Mouse (Mus musculus): ENCODE results near the gene Vwa2.

DNA sequence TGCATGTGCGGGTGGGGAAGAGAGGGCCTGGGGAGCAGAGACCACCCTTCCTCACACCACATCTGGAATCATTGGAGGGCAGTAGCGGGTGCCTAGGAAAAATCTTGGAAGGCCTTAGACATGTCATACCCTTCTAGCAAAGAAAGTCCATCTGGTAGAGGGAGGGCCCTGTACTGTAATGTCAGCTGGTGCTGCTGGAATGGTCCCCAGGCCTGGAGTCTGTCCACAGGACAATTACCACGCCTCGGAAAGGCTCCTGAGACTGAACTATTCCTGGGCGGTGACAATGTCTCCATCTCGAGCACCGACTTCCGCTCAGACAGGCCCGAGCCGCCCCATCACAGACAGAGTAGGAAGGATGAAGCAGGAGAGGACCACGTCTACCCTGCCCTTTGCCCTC lies 66.5 kb downstream of the Vwa2 start:
- TF ChIP-seq ZKSCAN1 (IDR thresholded peaks at IDR 0.05; ENCODE audit: borderline replicate concordance, low read depth, low read length), result no peak
- TF ChIP-seq ZC3H11A (IDR thresholded peaks at IDR 0.05; ENCODE audit: low read depth, low read length), result no peak
- no peak for TF ChIP-seq CTCF (conservative IDR thresholded peaks at IDR 0.05 in 1 of 2, IDR thresholded peaks at IDR 0.05 in 1 of 2; ENCODE audit: low read depth in 2 of 2, low read length in 2 of 2)
- no peak for TF ChIP-seq KAT2A (IDR thresholded peaks at IDR 0.05; ENCODE audit: insufficient replicate concordance, low read length)
- TF ChIP-seq MEF2A (IDR thresholded peaks at IDR 0.05; ENCODE audit: borderline replicate concordance, low read depth, low read length), result no peak
- TF ChIP-seq MAX (IDR thresholded peaks at IDR 0.05; ENCODE audit: low read length), result no peak
- no peak for TF ChIP-seq POLR2A (IDR thresholded peaks at IDR 0.05; ENCODE audit: low read depth, low read length)
- TF ChIP-seq NELFE (IDR thresholded peaks at IDR 0.05; ENCODE audit: low read depth, low read length), result no peak
- TF ChIP-seq MXI1 (IDR thresholded peaks at IDR 0.05; ENCODE audit: low read depth, low read length), result no peak
- no peak for TF ChIP-seq MAFK (IDR thresholded peaks at IDR 0.05; ENCODE audit: insufficient replicate concordance, low read length)
- TF ChIP-seq NRF1 (IDR thresholded peaks at IDR 0.05; ENCODE audit: low read depth, low read length), result no peak
- no peak for TF ChIP-seq POLR2AphosphoS2 (IDR thresholded peaks at IDR 0.05; ENCODE audit: low read depth, low read length)
- TF ChIP-seq ETS1 (conservative IDR thresholded peaks at IDR 0.05; ENCODE audit: low read depth, low read length), result no peak

Data from CH12.LX (cell line).